Mouse (Mus musculus): ENCODE data around the gene Nemp2. TPM values are rescaled to one million over a fixed set of nuclear protein-coding genes. Genes with fewer than 3 reads are reported as not detected.

Gene Nemp2
- polyA plus RNA-seq (2015; fragmentation: Illumina TruSeq; extraction: RNeasy Lipid Tissue Mini Kit (QIAGEN cat#74804); ENCODE audit: insufficient read depth, low replicate concordance), result 55.1 TPM

DNA sequence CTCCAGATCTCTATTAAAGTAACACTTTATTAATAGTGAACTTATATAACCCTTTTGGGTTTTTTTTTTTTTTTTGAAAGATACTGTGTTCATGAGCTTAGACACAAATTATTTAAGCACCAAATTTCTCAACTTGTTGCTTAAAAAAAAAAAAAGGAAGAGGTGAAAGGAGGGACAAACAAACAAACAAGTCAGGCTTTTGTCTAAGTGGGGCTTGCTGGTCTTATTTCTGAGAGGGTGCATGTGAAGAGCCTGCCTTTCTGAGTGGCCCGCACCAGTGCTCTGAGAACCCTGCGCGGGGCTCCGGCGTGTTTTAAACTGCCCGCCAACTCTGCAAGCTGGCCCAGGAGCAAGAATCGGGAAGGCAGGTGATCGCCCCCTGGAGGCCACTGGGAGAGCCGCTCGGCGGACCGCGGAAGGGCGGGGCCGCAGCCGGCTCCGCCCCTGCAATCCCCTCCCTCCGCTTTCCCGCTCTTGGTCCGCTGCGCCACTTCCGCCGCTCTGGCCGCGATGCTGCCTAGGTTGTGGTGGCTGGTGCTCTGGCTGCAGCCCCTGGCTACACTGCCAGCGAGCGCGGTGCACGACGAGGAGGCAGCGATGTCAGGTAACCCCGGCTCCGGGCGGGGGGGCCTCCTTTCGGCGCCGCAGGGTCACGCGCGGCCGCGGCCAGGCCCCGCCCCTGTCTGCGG lies at the start of gene Nemp2:
Gene Nemp2, plus strand, starts transcription at position 456 of the 689 bp plus-strand sequence.

Other genes with a start within 250 kb of the Nemp2 start
- 39.0 TPM for gene Nab1, start 130.0 kb upstream of the Nemp2 start, polyA plus RNA-seq (2015; fragmentation: Illumina TruSeq; extraction: RNeasy Lipid Tissue Mini Kit (QIAGEN cat#74804); ENCODE audit: insufficient read depth, low replicate concordance)
- gene Mfsd6, start 96.8 kb downstream of the Nemp2 start, polyA plus RNA-seq (2015; fragmentation: Illumina TruSeq; extraction: RNeasy Lipid Tissue Mini Kit (QIAGEN cat#74804); ENCODE audit: insufficient read depth, low replicate concordance), result 8.3 TPM
- 34.7 TPM for gene Inpp1, start 187.0 kb downstream of the Nemp2 start, polyA plus RNA-seq (2015; fragmentation: Illumina TruSeq; extraction: RNeasy Lipid Tissue Mini Kit (QIAGEN cat#74804); ENCODE audit: insufficient read depth, low replicate concordance)
- gene Hibch, start 214.2 kb downstream of the Nemp2 start, polyA plus RNA-seq (2015; fragmentation: Illumina TruSeq; extraction: RNeasy Lipid Tissue Mini Kit (QIAGEN cat#74804); ENCODE audit: insufficient read depth, low replicate concordance), result 25.6 TPM